Mouse (Mus musculus): Measurements from ENCODE around the gene Gstt3.

DNA sequence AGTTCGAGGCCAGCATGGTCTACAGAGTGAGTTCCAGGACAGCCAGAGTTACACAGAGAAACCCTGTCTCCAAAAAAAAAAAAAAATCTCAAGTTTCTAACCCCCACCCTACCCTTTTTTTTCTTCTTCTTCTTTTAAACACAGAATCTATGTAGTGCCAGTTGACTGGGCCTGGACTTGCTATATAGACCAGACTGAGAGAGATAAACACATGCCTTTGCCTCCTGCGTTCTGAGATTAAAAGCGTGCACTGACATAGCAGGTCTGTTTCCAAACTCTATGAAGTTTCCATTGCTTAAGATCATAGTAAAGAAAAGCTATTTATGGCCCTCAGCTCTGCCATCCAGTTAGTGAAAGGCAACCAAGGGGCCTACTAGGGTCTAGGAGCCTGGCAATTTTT, 18.8 kb downstream of the Gstt3 start:
- TF ChIP-seq CTCF (IDR thresholded peaks at IDR 0.05; ENCODE audit: low read depth) = no peak
- no peak for TF ChIP-seq EP300 (optimal IDR thresholded peaks at IDR 0.05)
